Mouse (Mus musculus) liver, embryonic 12.5 days (tissue): ENCODE measurements around the gene Olfr876. TPM values are rescaled to one million over a fixed set of nuclear protein-coding genes. Genes with fewer than 3 reads are reported as not detected.
A peak's percentile ranks its signal among the peaks of the same experiment; 100 is the strongest.
"Not testable (repeated sequence)": the region's sequence is repeated elsewhere in the genome, so short reads cannot be mapped to it uniquely, and the experiment has no call there.

ENCODE experiments used
- ATAC-seq: fragments of 200-750 bp; cut with Nextera tagmentation; 2 replicates; pipeline ENCODE4 v1.8.0; 2017; ENCODE audit warnings: moderate number of reproducible peaks, mild to moderate bottlenecking, moderate library complexity
- H3K27ac ChIP-seq: fragments of 300-500 bp; sonication (generic); 2 replicates; pipeline ENCODE4 v1.5.1; 2016; ENCODE audit warnings: mild to moderate bottlenecking
- H3K27me3 ChIP-seq: fragments of 300-500 bp; sonication (generic); replicated peaks from 2 replicates; pipeline ENCODE4 v1.6.1; 2016; ENCODE audit warnings: mild to moderate bottlenecking, moderate library complexity
- H3K36me3 ChIP-seq: fragments of 300-500 bp; sonication (generic); 2 replicates; pipeline ENCODE4 v1.6.1; 2016; ENCODE audit warnings: mild to moderate bottlenecking, moderate library complexity
- H3K4me1 ChIP-seq: fragments of 300-500 bp; sonication (generic); 2 replicates; pipeline ENCODE4 v1.6.1; 2016
- H3K4me2 ChIP-seq: fragments of 300-500 bp; sonication (generic); 2 replicates; pipeline ENCODE4 v1.6.1; 2016; ENCODE audit warnings: mild to moderate bottlenecking, moderate library complexity
- H3K4me3 ChIP-seq: fragments of 300-500 bp; sonication (generic); 2 replicates; pipeline ENCODE4 v1.5.1; 2016; ENCODE audit warnings: mild to moderate bottlenecking, moderate library complexity
- H3K9ac ChIP-seq: fragments of 300-500 bp; sonication (generic); 2 replicates; pipeline ENCODE4 v1.6.1; 2016; ENCODE audit warnings: mild to moderate bottlenecking, moderate library complexity
- H3K9me3 ChIP-seq: fragments of 300-500 bp; sonication (generic); replicated peaks from 2 replicates; pipeline ENCODE4 v1.6.1; 2016; ENCODE audit warnings: mild to moderate bottlenecking, moderate library complexity
- WGBS: fragments of 180-500 bp; shearing (Covaris S2); methylation state at CpG from one replicate; pipeline ENCODE4 v1.1.7; 2016; ENCODE audit not compliant: insufficient replicate concordance; 5-methylcytosine and 5-hydroxymethylcytosine counted together
- polyA plus RNA-seq: library from polyadenylated mRNA; unstranded; fragments of >200 nt; fragmentation: Nextera tagmentation; extraction: Ambion mirVana; gene quantifications from 2 replicates; pipeline ENCODE4 v1.2.1, GENCODE M21; 2016

Gene Olfr876
- polyA plus RNA-seq = not detected in 2 replicates

DNA sequence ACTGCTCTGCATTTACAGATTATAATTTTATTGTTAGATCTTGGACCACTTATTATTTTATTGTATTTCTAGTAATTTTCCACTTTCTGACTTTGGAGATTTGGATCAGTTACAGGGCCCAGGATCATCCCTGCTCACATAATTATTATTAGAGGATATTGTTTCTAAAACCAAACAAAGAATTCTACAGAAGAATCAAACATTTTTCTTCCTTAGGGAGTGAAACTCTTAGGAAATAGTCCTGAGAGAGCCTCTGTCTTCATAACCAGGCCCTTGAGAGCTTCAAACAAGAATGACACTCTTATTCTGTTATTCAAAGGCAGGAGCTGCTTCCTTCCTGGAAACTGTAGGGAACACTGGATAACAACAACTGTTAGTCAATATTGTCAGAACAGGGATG lies at the start of gene Olfr876:
Olfr876 (plus strand) TSS at position 301 of the 400 bp plus-strand sequence.
- H3K4me3 ChIP-seq = no peak within 1 kb of the TSS
- no peak for ATAC-seq
- no peaks in the 10 kb centered on the region for H3K27me3 ChIP-seq
- no peaks in the 10 kb centered on the region for H3K36me3 ChIP-seq
- H3K9ac ChIP-seq = no peak within 1 kb of the TSS
- no peak within 1 kb of the TSS for H3K27ac ChIP-seq
- H3K9me3 ChIP-seq = no peaks in the 10 kb centered on the region
- no peaks in the 10 kb centered on the region for H3K4me1 ChIP-seq
- no peak within 1 kb of the TSS for H3K4me2 ChIP-seq

DNA sequence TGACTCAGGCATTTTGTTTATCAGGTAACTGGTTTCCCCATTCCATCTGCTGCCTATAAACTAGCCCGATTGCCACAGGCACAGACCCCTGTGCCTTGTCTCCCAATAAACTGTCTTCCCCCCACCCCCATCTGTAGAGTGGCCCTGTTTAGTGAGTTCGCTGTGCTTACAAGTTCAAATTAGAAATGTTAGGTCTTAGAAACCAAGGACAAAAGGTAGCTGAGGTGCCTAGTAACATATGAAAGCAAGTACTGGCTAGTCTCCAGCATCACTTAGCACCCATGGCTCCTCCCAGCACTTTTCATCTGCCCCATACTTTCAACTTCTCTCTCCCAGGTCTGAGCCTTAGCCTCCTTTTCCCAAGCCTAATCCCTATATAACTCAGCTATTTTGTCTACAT lies 41.1 kb upstream of the Olfr876 start:
- no peak overlapping the region for H3K4me2 ChIP-seq
- no peak overlapping the region for H3K4me3 ChIP-seq
- no peak overlapping the region for H3K9ac ChIP-seq
- WGBS = 64% methylated on average over 2 of the region's 2 CpGs
- H3K9me3 ChIP-seq = no peaks in the 10 kb centered on the region
- H3K27ac ChIP-seq = no peak overlapping the region
- ATAC-seq = no peak
- H3K36me3 ChIP-seq = no peaks in the 10 kb centered on the region
- H3K27me3 ChIP-seq = no peaks in the 10 kb centered on the region
- no peaks in the 10 kb centered on the region for H3K4me1 ChIP-seq

DNA sequence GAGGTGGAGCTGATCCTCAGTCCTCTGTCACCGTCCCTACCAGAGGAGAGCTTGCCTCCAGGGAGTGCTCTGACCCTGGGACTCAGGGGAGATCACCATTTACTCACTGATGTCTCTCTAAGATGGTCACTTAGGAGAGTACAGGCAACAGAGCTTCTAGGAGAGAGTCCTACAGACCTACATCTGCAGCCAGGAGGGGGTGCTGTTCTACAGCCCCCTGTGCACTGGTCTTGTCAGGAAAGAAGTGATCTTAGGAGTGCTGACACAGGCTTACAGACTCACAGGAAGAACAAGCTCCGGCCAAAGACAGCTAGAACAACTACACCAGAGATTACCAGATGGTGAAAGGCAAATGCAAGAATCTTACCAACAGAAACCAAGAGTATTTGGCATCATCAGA lies 40.3 kb upstream of the Olfr876 start:
- Histone ChIP-seq H3K9ac (no peak overlapping the region), H3K4me3 (no peak overlapping the region), H3K27ac (no peak overlapping the region), H3K4me1 (no peaks in the 10 kb centered on the region), H3K9me3 (no peaks in the 10 kb centered on the region), H3K36me3 (no peaks in the 10 kb centered on the region), H3K27me3 (no peaks in the 10 kb centered on the region), H3K4me2 (no peak overlapping the region)
- no peak for ATAC-seq
- WGBS = 24% methylated on average over 2 of the region's 2 CpGs

DNA sequence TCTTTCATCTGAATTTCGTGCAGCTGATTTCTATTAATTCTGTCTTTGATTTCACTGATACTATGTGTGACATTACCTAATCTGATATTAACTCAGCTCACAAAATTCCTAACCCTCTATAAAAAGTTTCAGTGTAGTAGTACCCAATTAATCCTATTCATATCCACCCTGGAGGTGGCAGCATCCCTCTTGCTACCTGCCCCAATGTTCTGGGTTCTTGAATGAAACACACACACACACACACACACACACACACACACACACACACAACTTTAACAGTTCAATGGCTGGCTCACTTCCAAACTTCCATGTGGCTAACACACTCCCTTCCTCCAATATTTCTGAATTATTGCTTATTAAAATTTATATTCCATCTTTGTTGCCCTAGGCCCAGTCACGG lies 32.2 kb upstream of the Olfr876 start:
- Histone ChIP-seq H3K36me3 (no peaks in the 10 kb centered on the region), H3K4me1 (no peaks in the 10 kb centered on the region), H3K9me3 (no peaks in the 10 kb centered on the region), H3K27ac (no peak overlapping the region), H3K4me2 (no peak overlapping the region), H3K4me3 (no peak overlapping the region), H3K27me3 (no peaks in the 10 kb centered on the region), H3K9ac (no peak overlapping the region)
- no peak for ATAC-seq
- WGBS = 55% methylated on average over 2 of the region's 2 CpGs

GRCm38 (mm10) chr9:37771759-37772158 lies 31.1 kb upstream of the Olfr876 start, which contains the start of gene Olfr875:
Olfr875 (plus strand) TSS chr9:37771857.
- no peaks in the 10 kb centered on the region for H3K9me3 ChIP-seq
- no peak within 1 kb of the TSS for H3K9ac ChIP-seq
- no peaks in the 10 kb centered on the region for H3K36me3 ChIP-seq
- no peak within 1 kb of the TSS for H3K4me3 ChIP-seq
- ATAC-seq = no peak
- no peaks in the 10 kb centered on the region for H3K27me3 ChIP-seq
- WGBS = 29% methylated on average over 2 of the region's 2 CpGs
- no peak within 1 kb of the TSS for H3K27ac ChIP-seq
- H3K4me2 ChIP-seq = no peak within 1 kb of the TSS
- no peaks in the 10 kb centered on the region for H3K4me1 ChIP-seq

DNA sequence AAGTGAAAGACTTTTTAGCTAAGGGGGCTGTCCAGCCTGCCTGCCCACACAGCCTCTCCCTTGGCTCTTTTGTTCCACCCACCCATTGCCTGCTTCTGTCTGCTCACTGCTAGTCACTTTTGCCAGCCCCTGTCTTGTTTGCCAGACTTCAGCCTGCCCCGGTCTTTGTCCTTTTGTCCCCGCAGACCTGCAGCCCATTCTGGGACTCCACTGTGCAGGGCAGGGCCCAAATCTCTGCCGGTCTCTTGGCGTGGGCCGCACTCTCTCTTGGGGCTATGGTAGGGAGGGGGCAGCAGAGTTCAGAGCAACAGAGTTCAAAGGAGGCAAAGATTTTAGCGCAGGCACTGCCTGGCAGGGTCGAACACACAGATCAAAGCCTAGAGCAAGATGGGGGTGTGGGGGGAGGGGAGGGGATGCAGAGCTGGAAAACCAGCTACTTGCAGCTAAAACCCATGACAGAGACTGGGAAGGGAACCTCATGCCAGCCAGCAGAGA lies 20.0 kb upstream of the Olfr876 start:
- H3K27me3 ChIP-seq = no peaks in the 10 kb centered on the region
- H3K9me3 ChIP-seq = no peaks in the 10 kb centered on the region
- no peak overlapping the region for H3K9ac ChIP-seq
- WGBS = 22% methylated on average over 7 of the region's 7 CpGs
- no peaks in the 10 kb centered on the region for H3K4me1 ChIP-seq
- peak; percentile 77 for ATAC-seq
- H3K27ac ChIP-seq = no peak overlapping the region
- no peak overlapping the region for H3K4me3 ChIP-seq
- no peaks in the 10 kb centered on the region for H3K36me3 ChIP-seq
- peak overlapping the region; percentile 25 for H3K4me2 ChIP-seq

DNA sequence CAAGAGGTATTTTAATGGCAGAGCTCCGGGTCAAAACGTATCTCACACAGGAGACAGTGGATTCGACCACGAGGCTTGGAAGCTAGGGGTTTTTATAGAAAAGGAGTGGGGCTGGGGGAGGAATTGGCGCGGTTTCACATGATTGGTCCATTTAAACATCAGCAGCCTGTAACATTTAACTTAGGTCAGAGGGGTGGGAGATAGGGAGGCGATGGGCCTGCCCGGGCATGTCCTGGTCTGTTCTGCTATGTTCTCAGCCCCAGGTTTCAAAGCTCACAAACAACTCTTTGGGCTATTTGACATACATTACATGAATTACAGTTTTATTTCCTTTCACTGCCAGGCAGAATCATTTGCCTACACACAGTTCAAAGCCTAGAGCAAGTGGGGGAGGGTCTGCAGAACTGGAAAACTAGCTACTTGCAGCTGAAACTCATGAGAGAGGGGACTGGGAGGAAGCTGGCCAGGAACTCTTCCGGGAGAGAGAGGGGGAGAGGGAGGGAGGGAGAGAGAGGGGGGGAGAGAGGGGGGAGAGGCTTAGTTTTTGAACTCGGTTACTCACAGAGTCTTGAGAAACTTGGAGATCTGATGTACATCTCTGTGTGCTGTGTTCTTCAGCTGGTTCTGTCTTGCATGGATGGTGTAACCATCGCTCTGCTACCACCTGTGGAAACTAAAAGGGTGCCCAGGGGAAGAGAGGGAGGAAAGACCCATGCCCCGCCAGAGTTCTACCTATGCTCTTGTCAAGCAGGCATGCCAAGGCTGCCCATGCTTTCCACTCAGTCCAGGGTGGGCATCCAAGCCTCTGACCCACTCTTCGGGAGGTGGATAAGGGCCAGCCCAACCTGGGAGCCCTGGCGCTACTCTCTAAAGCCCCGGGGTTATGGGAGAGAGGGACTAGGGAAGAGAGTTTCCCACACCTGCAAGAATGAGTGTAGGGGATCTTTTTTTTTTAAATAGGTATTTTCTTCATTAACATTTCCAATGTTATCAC lies 19.1 kb upstream of the Olfr876 start:
- WGBS = 61% methylated on average over 11 of the region's 15 CpGs

DNA sequence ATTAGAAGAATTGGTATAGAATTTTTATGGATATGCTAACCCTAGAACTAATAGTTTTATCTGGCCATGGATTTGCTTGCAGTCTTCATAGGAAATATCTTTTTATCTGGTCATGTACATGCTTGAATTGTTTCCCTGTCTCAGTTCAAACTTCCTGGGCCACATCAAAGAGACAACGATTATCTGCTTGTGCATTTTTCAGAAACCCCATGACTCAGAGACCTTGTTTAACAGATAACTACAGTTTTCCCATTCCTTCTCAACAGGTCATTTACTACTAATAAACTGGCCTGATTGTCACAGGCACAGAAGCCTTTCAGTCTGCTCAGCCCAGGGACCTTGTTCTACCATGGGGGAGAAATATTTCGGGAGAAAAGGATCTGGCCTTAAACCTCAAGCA lies 16.4 kb upstream of the Olfr876 start:
- Histone ChIP-seq H3K4me1 (no peaks in the 10 kb centered on the region), H3K27me3 (no peaks in the 10 kb centered on the region), H3K9ac (no peak overlapping the region), H3K9me3 (no peaks in the 10 kb centered on the region), H3K27ac (no peak overlapping the region), H3K4me3 (no peak overlapping the region), H3K4me2 (no peak overlapping the region), H3K36me3 (no peaks in the 10 kb centered on the region)
- ATAC-seq = no peak
- WGBS = 57% methylated on average over 2 of the region's 2 CpGs

More for the DNA sequence above, 19.1 kb upstream of the Olfr876 start:
- H3K4me1 ChIP-seq, H3K4me2 ChIP-seq, H3K36me3 ChIP-seq, H3K27ac ChIP-seq, H3K4me3 ChIP-seq, H3K27me3 ChIP-seq, H3K9ac ChIP-seq, H3K9me3 ChIP-seq, ATAC-seq: not testable (repeated sequence)

GRCm38 (mm10) chr9:37802055-37802454 lies 776 bp upstream of the Olfr876 start:
- Histone ChIP-seq H3K9me3 (no peaks in the 10 kb centered on the region), H3K9ac (no peak overlapping the region), H3K4me1 (no peaks in the 10 kb centered on the region), H3K27ac (no peak overlapping the region), H3K27me3 (no peaks in the 10 kb centered on the region), H3K4me2 (no peak overlapping the region), H3K36me3 (no peaks in the 10 kb centered on the region), H3K4me3 (no peak overlapping the region)
- 69% methylated on average over 4 of the region's 4 CpGs for WGBS
- ATAC-seq = no peak

DNA sequence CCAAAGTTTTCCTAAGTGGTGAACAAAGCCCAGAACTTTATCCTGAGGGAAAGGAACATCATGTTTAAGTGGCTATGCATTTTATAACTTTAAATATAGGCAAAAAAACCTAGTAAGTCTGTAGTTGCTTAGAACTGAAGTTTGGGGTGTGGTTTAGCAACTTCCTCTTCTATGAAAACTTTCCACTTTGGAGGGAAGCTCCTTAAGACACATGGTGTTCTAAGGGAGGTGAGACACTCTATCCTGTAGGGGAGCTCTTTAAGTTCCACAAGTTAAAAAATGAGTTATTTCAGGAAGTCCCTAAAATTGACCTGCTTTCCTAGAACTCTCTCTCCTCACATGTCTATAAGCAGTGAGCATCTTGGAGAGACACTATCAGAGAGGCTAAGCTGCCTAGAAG lies 4.4 kb downstream of the Olfr876 start:
- H3K9me3 ChIP-seq = no peaks in the 10 kb centered on the region
- H3K9ac ChIP-seq = no peak overlapping the region
- no peaks in the 10 kb centered on the region for H3K4me1 ChIP-seq
- no peaks in the 10 kb centered on the region for H3K27me3 ChIP-seq
- no peak overlapping the region for H3K27ac ChIP-seq
- no peak for ATAC-seq
- H3K36me3 ChIP-seq = no peaks in the 10 kb centered on the region
- no peak overlapping the region for H3K4me3 ChIP-seq
- H3K4me2 ChIP-seq = no peak overlapping the region

GRCm38 (mm10) chr9:37808456-37808855 lies 5.6 kb downstream of the Olfr876 start:
- H3K9me3 ChIP-seq = no peaks in the 10 kb centered on the region
- 66% methylated on average over 3 of the region's 3 CpGs for WGBS
- no peak overlapping the region for H3K4me3 ChIP-seq
- no peak overlapping the region for H3K27ac ChIP-seq
- no peak overlapping the region for H3K9ac ChIP-seq
- H3K4me1 ChIP-seq = no peaks in the 10 kb centered on the region
- no peak for ATAC-seq
- H3K36me3 ChIP-seq = no peaks in the 10 kb centered on the region
- no peaks in the 10 kb centered on the region for H3K27me3 ChIP-seq
- no peak overlapping the region for H3K4me2 ChIP-seq

DNA sequence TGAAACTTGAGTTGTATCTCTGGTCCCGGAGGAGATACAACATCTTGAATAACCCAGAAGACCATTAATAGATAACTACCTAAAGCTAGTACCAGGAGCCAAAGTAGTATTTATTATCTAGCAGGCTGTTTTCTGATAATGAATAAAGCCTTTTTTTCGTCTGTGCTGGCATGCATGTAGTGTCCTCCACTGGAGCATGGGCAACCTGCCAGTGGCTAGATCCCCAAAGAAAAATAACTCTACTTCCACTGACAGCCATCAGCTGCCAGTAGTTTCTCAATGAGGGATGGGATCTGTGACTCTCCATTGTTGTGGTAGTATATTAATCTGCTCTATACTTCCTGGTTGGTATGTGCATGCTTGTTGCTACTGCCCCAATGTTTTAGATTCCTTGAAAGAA lies 6.1 kb downstream of the Olfr876 start:
- no peaks in the 10 kb centered on the region for H3K4me1 ChIP-seq
- WGBS = 60% methylated on average over 2 of the region's 2 CpGs
- H3K9me3 ChIP-seq = no peaks in the 10 kb centered on the region
- no peak overlapping the region for H3K4me3 ChIP-seq
- no peak overlapping the region for H3K27ac ChIP-seq
- no peaks in the 10 kb centered on the region for H3K27me3 ChIP-seq
- no peak overlapping the region for H3K9ac ChIP-seq
- no peaks in the 10 kb centered on the region for H3K36me3 ChIP-seq
- ATAC-seq = no peak
- no peak overlapping the region for H3K4me2 ChIP-seq
